Mouse (Mus musculus) mouse trophoblast stem cell (cell line): ENCODE data around the gene Ubfd1.

Experiments
- in situ Hi-C, 2 experiments: fragments of 300-500 bp; cut with MseI, MboI; formaldehyde crosslinking; loops; 2 replicates in 1 of 2; 3 replicates in 1 of 2; pipeline ENCODE4 v1.15.1; 2025

The Ubfd1 gene

DNA sequence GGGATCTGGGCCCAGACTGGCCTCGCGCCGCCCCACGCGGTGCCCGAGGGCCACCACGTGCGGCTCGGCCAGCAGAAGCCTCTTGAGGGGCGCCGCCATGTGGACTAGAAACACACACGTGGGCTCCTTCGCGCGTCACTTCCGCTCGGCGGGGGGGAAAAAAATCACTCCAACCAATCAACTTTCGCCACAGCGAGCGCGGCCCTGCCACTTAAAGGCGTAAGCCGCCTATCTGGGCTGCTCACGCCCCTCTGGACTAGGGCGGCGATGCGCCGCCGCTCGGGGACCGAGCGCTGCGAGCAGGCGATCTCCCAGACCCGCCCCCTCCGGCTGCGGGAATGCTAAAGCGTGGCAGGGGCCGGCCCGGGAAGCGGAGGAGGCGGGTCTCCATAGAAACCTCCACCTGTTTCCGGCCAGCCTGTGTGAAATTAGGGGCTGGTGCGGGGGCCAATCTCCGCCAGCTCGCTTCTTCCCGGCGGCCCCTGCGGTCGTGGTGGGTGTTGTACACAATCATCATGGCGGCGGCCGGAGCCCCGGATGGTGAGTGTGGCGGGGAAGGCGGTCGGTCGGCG lies at the start of gene Ubfd1, which contains the start of gene Ears2:
Gene Ubfd1, plus strand, starts transcription at position 231 of the 572 bp plus-strand sequence.
Gene Ears2, minus strand, starts transcription at position 319 of the 572 bp plus-strand sequence.
- in situ Hi-C loops = no loop called here

- in situ Hi-C loops = no loop called here
Observed at GRCm38 (mm10) chr7:122018247-122018646, 48.7 kb upstream of the Ubfd1 start.

GRCm38 (mm10) chr7:122018978-122019377 lies 48.0 kb upstream of the Ubfd1 start:
- in situ Hi-C loops = no loop called here

DNA sequence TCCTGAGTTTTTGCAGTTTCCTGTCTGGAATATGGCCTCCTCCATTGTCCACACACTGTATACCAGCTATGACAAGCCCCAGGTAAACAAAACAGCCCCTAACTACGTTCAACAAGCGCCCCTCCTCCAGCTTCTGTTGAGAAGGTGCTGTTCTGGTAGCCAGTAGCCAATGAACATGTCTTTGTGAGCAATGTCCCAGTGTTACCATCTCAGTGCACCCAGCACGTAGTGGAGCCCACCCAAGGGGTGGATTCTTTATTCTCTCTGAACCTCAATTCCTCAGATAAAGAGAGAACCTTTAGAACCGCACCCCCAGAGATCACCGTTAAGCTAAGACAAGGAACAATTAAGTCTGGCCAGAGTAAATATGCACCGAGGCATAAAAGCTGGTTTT lies 46.7 kb upstream of the Ubfd1 start:
- in situ Hi-C loops = no loop called here

GRCm38 (mm10) chr7:122020667-122021354 lies 46.2 kb upstream of the Ubfd1 start, which contains the start of gene Gga2:
Gene Gga2, minus strand, starts transcription at chr7:122021222.
- in situ Hi-C loops = no loop called here

- in situ Hi-C loops = no loop called here
Observed at GRCm38 (mm10) chr7:122022131-122022530, 44.8 kb upstream of the Ubfd1 start.

DNA sequence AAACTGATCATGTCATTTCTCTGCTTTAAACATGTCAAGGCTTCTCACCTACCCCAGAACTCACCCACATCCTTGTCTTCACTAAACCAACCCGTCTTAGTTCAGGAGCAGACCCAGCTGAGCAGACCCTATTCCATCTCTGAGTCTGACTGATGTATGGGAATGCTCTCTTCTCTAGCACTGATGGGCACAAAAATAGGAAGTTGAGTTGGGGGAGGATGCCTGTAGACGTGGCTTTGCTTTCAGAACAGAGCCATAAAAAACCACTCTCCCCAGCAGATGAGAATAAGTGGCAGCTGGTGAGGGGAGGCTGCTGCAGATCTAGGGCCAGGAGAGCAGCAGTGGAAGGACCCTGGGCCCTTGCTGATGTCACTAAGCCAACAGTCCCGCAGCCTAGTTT lies 33.6 kb upstream of the Ubfd1 start:
- in situ Hi-C loops = no loop called here

DNA sequence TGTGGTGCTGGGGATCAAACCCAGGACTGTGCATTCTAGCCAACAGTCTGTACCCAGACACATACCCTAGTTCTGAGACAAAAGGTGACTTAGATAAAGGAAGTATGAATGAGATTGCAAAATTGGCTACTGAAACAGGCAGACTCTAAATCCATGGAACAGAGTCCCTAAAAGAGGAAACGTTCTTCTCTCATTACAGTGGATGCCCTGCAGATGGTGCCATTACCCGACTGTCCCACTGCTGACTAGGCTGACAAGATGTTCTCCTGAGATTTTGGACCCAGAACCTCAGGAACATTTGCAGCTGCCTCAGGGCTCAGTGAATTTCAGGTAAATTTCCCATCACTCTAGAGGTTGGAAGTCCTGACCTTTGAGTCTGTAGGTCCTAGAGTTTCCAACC lies 32.6 kb upstream of the Ubfd1 start:
- in situ Hi-C loops = no loop called here

GRCm38 (mm10) chr7:122044106-122044505 lies 22.9 kb upstream of the Ubfd1 start:
- in situ Hi-C loops = no loop called here

GRCm38 (mm10) chr7:122045181-122045634 lies 21.8 kb upstream of the Ubfd1 start:
- in situ Hi-C loops = no loop called here

- in situ Hi-C loops = no loop called here
Observed at GRCm38 (mm10) chr7:122045711-122046110, 21.3 kb upstream of the Ubfd1 start.

- in situ Hi-C loops = no loop called here
Observed at GRCm38 (mm10) chr7:122046813-122047212, 20.2 kb upstream of the Ubfd1 start.

DNA sequence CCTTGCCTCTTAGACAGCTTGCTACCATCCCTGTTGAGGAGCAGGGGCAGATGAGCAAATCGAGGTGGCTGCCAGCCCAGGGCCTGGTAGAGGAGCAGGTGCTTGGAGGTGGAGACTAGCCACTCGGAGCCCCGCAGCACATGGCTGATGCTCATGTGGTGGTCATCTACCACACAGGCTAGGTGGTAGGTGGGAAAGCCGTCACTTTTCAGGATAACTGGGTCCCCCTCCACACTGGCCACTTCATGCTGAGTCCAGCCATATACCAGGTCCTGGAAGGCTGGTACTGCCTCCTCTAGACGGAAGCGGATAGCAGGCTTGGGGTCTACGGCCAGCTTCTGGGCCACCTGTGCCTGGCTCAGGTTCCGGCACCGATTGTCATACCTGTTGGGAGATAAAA lies 18.8 kb upstream of the Ubfd1 start:
- in situ Hi-C loops = no loop called here

DNA sequence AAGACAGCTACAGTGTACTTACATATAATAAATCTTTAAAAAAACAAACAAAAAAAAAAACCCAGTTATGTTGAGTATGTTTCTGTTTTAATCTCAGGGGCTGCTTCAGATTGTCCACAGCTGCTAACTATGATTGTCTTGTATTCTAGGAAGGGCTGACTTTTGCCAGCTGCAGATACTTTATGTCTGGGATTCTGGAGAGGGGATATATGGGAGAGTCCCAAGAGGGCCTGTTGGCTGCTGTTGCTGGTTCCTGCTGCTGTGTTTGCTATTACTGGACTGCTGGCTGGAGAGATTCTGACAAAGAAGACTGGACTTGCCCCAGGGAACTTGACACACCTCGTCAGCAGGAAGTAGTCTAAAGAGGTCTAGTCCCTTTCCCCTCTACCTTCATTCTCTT lies 16.1 kb upstream of the Ubfd1 start:
- in situ Hi-C loops = no loop called here

GRCm38 (mm10) chr7:122056633-122057032 lies 10.3 kb upstream of the Ubfd1 start:
- in situ Hi-C loops = no loop called here

DNA sequence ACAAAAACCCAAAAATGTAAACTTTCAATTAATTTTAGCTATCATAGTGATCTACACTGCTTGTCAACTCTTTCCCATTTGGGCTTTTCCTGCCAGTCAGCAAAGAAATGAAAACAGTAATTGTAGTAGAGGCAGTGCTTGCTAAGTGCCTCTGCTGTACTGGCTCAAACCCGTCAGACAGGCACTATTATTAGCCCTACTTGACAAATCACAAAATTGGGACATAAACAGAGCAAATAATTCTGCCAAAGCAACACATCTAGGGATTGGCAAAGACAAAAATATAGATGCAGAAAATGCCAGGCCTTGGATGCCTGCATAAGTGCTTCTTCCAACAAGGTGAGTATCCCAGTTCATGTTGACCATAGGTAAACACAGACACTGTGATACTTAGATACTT lies 1.3 kb upstream of the Ubfd1 start:
- in situ Hi-C loops = no loop called here

GRCm38 (mm10) chr7:122066102-122066944 lies 652 bp upstream of the Ubfd1 start:
- in situ Hi-C loops = no loop called here

- in situ Hi-C loops = no loop called here
Observed at GRCm38 (mm10) chr7:122067517-122068381, 774 bp downstream of the Ubfd1 start.

DNA sequence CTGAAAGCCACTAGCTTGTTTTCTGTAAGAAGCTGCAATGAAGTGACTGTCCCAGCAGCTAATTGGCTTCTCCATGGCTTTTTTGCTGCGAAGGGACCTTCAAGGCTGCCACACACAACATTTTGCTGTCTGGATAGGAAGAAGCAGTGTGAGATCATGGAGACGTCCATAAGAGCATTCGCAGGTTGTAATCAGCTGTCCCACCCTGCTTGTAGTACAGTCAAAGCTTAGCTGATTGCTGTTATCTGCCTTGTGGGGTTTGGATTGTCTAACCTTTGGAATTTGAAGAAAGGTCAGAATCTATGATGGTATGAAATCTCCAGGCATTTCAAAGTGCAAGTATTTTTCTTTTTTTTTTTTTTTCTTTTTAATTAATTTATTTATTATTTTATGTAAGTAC lies 7.4 kb downstream of the Ubfd1 start:
- in situ Hi-C loops = no loop called here

DNA sequence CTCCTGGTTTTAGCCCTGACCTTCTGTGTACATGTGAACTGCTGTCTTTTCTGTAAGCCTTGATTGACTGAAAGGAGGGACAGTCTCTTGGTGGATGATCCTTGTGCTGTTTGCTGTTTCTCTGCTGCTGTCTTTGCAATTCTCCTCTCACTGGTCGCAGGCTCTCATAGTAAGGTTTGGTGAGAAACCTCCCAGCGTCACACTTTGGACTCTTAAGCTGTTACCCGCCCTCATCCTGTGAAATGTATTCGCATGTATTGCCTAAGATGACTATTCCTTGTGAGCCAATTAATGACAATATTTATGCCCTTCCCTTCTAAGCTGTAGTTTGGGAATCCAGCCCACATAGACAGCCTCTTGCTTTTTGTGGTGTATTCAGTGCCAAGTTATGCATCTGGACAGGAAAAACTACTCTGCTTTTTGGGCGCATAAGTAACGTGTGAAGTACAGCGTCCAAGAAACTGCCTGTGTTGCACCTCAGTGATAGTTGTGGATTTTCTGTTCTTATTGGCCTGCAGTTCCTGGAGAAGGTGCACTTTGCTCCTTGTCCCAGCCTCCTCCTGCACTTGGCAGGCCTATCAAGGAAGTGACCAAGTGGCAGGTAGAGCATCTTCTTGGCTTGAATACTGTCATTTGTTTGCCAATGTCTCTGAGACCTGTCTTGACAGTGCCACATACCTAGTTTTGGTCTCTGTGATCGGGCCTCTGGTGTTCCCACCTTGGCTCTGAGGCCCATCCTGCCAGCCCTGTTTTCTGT lies 13.0 kb downstream of the Ubfd1 start:
- in situ Hi-C loops = no loop called here

- in situ Hi-C loops = no loop called here
Observed at GRCm38 (mm10) chr7:122081071-122081470, 14.1 kb downstream of the Ubfd1 start.
